Mouse (Mus musculus): ENCODE results near the gene Apobr. TPM values are rescaled to one million over a fixed set of nuclear protein-coding genes. Genes with fewer than 3 reads are reported as not detected.

Apobr gene
- total and polyA plus RNA-seq, 3 experiments, result 0.23 to 5.4 TPM; not detected in 1

DNA sequence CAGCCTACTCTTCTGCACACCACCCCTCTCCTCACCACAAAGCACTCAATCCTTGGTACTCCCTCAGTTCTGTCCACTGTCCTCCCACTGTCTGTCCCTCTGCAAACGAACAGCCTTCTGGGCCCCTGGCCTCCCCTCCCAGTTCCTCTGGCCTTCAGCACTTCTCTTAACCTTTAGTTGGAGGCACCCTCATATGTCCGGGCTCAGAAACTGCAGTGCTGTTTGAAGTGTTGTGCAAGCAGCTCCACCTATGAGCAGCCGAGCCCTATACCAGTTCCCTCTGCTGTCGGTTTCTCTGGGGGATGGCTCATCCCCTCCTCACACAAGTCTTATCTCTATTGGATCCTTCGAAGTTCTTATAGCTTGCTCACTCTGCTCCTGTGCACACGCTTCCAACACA is 11.7 kb downstream of the Apobr start:
- Histone ChIP-seq H3K9me3 (replicated peaks; ENCODE audit: insufficient read depth, low read length) (no peaks in the 10 kb centered on the region), H3K27ac (ENCODE audit: control insufficient read depth, low read depth, low read length) (no peak overlapping the region), H3K27me3 (ENCODE audit: control insufficient read depth in 1 of 2, insufficient read depth in 2 of 2, low read length in 2 of 2) (peaks cover 0 to 3% of the 10 kb centered on the region in 2 experiments; a peak in 2 of 4 replicates), H3K4me1 (ENCODE audit: control insufficient read depth in 1 of 2, insufficient read depth in 2 of 2, low read length in 2 of 2) (peaks cover 4 to 8% of the 10 kb centered on the region in 2 experiments), H3K79me2 (ENCODE audit: control insufficient read depth, insufficient read depth, low read length, poor library complexity) (no peaks in the 10 kb centered on the region), H3K36me3 (ENCODE audit: control insufficient read depth in 1 of 2, insufficient read depth in 2 of 2, low read length in 2 of 2) (peaks cover 0 to 7% of the 10 kb centered on the region in 2 experiments; a peak in 2 of 4 replicates), H3K9ac (ENCODE audit: control insufficient read depth, low read depth, low read length, poor library complexity, severe bottlenecking) (no peak overlapping the region), H3K4me3 (ENCODE audit: control insufficient read depth in 1 of 2, insufficient read depth in 1 of 2, low read depth in 2 of 2, low read length in 2 of 2) (no peak overlapping the region)
- TF ChIP-seq CHD1 (IDR thresholded peaks at IDR 0.05; ENCODE audit: low read depth, low read length) (no peak), USF2 (IDR thresholded peaks at IDR 0.05; ENCODE audit: borderline replicate concordance in 1 of 2, insufficient read depth in 1 of 2, low read depth in 1 of 2, low read length in 2 of 2) (no peak), ZMIZ1 (IDR thresholded peaks at IDR 0.05; ENCODE audit: low read depth, low read length) (no peak), KAT2A (conservative IDR thresholded peaks at IDR 0.05; ENCODE audit: low read depth, low read length) (no peak), SIN3A (IDR thresholded peaks at IDR 0.05; ENCODE audit: low read length) (no peak), HCFC1 (IDR thresholded peaks at IDR 0.05; ENCODE audit: low read depth, low read length) (no peak), MAZ (IDR thresholded peaks at IDR 0.05; ENCODE audit: low read depth, low read length) (no peak), EP300 (IDR thresholded peaks at IDR 0.05; ENCODE audit: low read depth in 1 of 2, low read length in 2 of 2) (no peak), POLR2A (IDR thresholded peaks at IDR 0.05; ENCODE audit: control insufficient read depth in 1 of 2, insufficient read depth in 1 of 2, low read depth in 1 of 2, low read length in 2 of 2, poor library complexity in 1 of 2) (no peak), CTCF (IDR thresholded peaks at IDR 0.05 in 2 of 3, conservative IDR thresholded peaks at IDR 0.05 in 1 of 3; ENCODE audit: control insufficient read depth in 1 of 3, insufficient read depth in 1 of 3, low read depth in 2 of 3, low read length in 3 of 3, poor library complexity in 1 of 3, severe bottlenecking in 1 of 3) (no peak)
- DNase-seq (ENCODE audit: low read depth, low spot score), result peak; percentile 17

DNA sequence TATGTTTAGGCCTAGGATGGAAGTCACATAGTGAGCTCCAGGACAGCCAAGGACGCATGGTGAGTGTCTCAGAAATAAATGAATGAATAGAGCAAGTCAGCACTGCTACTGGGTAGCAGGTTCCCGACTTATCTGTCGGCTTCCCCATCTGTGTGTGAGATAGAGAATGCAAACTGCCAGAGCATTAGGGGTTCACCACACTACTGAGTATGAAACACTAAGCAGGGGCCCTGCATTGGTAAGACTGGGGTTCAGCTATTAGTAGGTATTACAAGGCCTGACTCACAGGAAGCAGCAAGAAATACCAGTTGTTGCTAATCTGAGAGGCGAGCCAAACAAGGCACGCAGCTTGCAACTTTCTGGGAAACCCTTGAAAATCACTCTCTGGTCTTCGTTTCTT is 14.2 kb downstream of the Apobr start:
- H3K9me3 ChIP-seq (replicated peaks; ENCODE audit: insufficient read depth, low read length), result no peaks in the 10 kb centered on the region
- no peaks in the 10 kb centered on the region for H3K79me2 ChIP-seq (ENCODE audit: control insufficient read depth, insufficient read depth, low read length, poor library complexity)
- H3K9ac ChIP-seq (ENCODE audit: control insufficient read depth, low read depth, low read length, poor library complexity, severe bottlenecking), result no peak overlapping the region
- H3K36me3 ChIP-seq (ENCODE audit: control insufficient read depth in 1 of 2, insufficient read depth in 2 of 2, low read length in 2 of 2), result peaks cover 0 to 7% of the 10 kb centered on the region in 2 experiments; a peak in 2 of 4 replicates
- DNase-seq (ENCODE audit: low read depth, low spot score), result peak; percentile 74
- H3K27me3 ChIP-seq (ENCODE audit: control insufficient read depth in 1 of 2, insufficient read depth in 2 of 2, low read length in 2 of 2), result peaks cover 0 to 3% of the 10 kb centered on the region in 2 experiments; a peak in 2 of 4 replicates
- peaks cover 4 to 8% of the 10 kb centered on the region in 2 experiments for H3K4me1 ChIP-seq (ENCODE audit: control insufficient read depth in 1 of 2, insufficient read depth in 2 of 2, low read length in 2 of 2)
- peak; percentile 39; the same call in 1 of the 2 replicates for TF ChIP-seq RCOR1 (IDR thresholded peaks at IDR 0.05; ENCODE audit: low read depth, low read length)
- TF ChIP-seq TCF12 (IDR thresholded peaks at IDR 0.05; ENCODE audit: low read depth, low read length), result peak; percentile 42; the same call in 1 of the 2 replicates
- TF ChIP-seq ELF1 (IDR thresholded peaks at IDR 0.05; ENCODE audit: low read depth, low read length), result 0 out of 2 replicates have a peak, but pooled peaks have one; percentile 6
- 0 out of 2 replicates have a peak, but pooled peaks have one; percentile 29 for TF ChIP-seq HCFC1 (IDR thresholded peaks at IDR 0.05; ENCODE audit: low read depth, low read length)
- no peak for TF ChIP-seq CTCF (IDR thresholded peaks at IDR 0.05 in 2 of 3, conservative IDR thresholded peaks at IDR 0.05 in 1 of 3; ENCODE audit: control insufficient read depth in 1 of 3, insufficient read depth in 1 of 3, low read depth in 2 of 3, low read length in 3 of 3, poor library complexity in 1 of 3, severe bottlenecking in 1 of 3)
- TF ChIP-seq NELFE (IDR thresholded peaks at IDR 0.05; ENCODE audit: low read depth, low read length), result 0 out of 2 replicates have a peak, but pooled peaks have one; percentile 15
- TF ChIP-seq KAT2A (conservative IDR thresholded peaks at IDR 0.05; ENCODE audit: low read depth, low read length), result peak; percentile 27; the same call in 1 of the 2 replicates
- peak; percentile 53 to 61; a peak in 3 of 4 replicates for TF ChIP-seq EP300 (IDR thresholded peaks at IDR 0.05; ENCODE audit: low read depth in 1 of 2, low read length in 2 of 2)
- no peak for TF ChIP-seq SIN3A (IDR thresholded peaks at IDR 0.05; ENCODE audit: low read length)
- 0 out of 2 replicates have a peak, but pooled peaks have one; percentile 25 for TF ChIP-seq TBP (IDR thresholded peaks at IDR 0.05; ENCODE audit: low read depth, low read length)
- TF ChIP-seq GATA1 (IDR thresholded peaks at IDR 0.05; ENCODE audit: low read depth, low read length), result peak; percentile 76
- no peak for TF ChIP-seq GABPA (IDR thresholded peaks at IDR 0.05; ENCODE audit: low read depth, low read length)
- TF ChIP-seq MAX (IDR thresholded peaks at IDR 0.05; ENCODE audit: low read length), result 0 out of 2 replicates have a peak, but pooled peaks have one; percentile 30
- no peak for TF ChIP-seq POLR2A (IDR thresholded peaks at IDR 0.05; ENCODE audit: control insufficient read depth in 1 of 2, insufficient read depth in 1 of 2, low read depth in 1 of 2, low read length in 2 of 2, poor library complexity in 1 of 2)
- TF ChIP-seq MAFK (IDR thresholded peaks at IDR 0.05; ENCODE audit: borderline replicate concordance, low read depth, low read length), result 0 out of 2 replicates have a peak, but pooled peaks have one; percentile 14
- no peak for TF ChIP-seq ZMIZ1 (IDR thresholded peaks at IDR 0.05; ENCODE audit: low read depth, low read length)
- TF ChIP-seq MXI1 (IDR thresholded peaks at IDR 0.05; ENCODE audit: low read depth, low read length), result no peak
- no peak; the same call in 1 of the 2 replicates for TF ChIP-seq MYB (IDR thresholded peaks at IDR 0.05; ENCODE audit: low read depth, low read length)
- TF ChIP-seq POLR2AphosphoS5 (IDR thresholded peaks at IDR 0.05; ENCODE audit: borderline replicate concordance, low read depth, low read length), result no peak
- peak; percentile 41 for TF ChIP-seq ETS1 (IDR thresholded peaks at IDR 0.05; ENCODE audit: low read depth, low read length)
- H3K4me3 ChIP-seq (ENCODE audit: control insufficient read depth in 1 of 2, insufficient read depth in 1 of 2, low read depth in 2 of 2, low read length in 2 of 2), result no peak overlapping the region
- H3K27ac ChIP-seq (ENCODE audit: control insufficient read depth, low read depth, low read length), result peak overlapping the region; percentile 29; the same call in 1 of the 2 replicates
